Mouse (Mus musculus) Muller cell, postnatal 12 days (primary cell): ENCODE measurements around the gene Nfatc2ip.

ENCODE experiments used
- DNase-seq: peaks from one replicate; pipeline ENCODE4 v3.0.0-alpha.2; 2015; ENCODE audit errors: inconsistent ontology term

The Nfatc2ip gene

DNA sequence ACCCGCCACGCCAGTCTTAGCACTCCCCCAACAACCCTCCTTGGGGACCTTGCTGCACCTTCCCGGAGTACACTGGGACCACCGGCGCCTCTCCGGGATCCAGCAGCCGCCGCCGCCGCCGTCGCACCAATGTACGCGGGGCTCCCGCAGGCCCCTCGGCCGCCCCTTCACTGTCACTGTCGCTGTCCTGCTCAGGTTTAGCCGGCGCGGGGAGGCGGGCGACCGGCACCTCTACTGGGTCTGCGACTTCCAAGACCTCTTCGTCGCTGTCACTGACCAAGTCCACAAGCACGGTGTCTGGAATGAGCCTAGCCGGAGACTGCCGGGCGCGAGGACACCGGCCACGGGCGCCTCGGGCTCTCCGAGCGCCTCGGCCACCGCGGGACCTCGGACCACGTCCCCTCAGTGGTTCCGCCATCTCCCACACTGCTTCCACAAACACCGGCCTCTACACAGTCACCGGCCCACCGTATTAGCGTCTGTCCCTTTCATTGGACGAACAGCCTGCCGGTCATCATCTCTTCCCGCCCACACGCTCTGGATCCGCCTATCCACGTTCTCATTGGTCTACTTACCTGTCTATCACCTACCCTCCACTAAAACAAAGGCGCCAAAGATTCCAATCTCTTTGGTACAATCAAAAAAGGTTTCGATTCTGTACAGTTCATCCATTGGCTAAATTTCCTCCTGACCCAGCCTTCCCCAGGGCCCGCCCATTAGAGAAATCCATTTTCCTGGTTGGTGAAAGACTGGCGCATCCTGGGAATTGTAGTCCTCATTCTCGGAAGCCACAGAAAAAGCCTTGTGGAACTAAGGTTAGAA is at the start of gene Nfatc2ip:
TSS of gene Nfatc2ip (minus strand) at position 440 of the 822 bp plus-strand sequence.
- peak; percentile 99 for DNase-seq

DNA sequence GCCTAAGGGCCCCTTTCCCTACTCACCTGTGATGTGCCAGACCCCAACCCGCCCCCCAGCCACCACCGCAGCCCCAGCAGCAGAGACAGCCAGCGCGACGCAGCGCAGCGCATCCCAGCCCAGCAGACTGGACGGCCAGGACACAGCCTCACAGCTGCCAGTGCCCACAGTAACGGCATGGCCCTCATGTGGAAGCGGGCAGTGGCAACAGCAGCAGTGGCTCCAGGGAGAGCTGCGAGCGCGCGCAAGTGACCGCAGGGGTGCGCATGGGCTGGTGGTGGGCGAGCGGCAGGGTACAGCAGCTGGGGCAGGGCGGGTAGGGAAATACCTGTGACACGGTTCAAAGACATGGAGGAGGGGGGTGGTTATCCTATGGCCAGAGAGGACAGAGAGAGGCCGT is 49.7 kb upstream of the Nfatc2ip start:
- no peak for DNase-seq

DNA sequence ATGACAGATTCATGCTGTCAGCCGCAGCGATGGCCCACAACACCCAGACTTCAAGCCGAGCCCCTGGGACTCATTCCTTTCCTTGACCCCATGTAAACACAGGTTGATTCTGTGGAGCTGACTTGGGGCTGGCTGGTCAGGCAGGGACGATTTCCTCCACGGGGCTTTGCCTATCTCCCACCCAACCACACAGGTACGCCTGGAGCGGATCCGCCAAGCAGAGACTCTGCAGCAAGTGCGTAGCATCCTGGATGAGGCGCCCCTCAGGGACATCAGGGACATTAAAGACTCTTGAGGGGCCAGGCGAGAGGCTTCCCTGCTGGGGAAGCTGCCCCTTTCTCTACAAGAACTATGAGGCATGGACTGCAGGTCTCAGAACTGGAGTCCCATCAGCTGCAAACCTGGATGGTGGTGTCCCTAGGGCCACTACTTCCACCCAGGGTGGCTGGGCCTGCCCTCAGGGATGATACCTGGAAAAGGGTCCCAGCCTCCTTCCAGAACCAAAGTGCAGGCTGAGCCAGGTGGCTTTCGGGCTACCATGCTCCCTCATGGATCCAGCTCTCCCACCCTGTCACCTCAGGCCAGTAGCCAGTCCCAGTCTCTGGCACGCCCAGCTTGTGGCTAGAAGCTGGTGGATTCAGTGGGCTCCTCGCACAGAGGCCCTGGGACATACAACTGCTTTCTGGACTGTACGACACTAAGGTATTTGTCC is 48.7 kb upstream of the Nfatc2ip start:
- DNase-seq: no peak

DNA sequence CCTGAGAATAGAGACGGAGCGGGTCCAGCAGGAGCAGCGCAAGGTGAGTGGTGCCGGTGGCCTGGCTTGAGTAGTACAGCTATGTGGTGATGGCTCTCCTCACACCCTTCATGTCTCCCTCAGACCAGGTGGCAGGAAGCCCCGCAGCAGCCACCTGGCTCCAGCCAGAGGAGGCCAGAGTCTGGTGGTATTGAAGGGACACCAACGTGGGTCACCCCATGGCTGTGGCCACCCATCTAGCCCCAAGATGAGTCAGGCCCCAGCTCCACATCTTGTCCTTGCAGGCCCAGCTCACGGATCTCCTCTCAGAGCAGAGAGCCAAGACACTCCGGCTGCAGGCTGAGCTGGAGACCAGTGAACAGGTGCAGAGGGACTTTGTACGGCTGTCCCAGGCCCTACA is 48.0 kb upstream of the Nfatc2ip start:
- no peak for DNase-seq

DNA sequence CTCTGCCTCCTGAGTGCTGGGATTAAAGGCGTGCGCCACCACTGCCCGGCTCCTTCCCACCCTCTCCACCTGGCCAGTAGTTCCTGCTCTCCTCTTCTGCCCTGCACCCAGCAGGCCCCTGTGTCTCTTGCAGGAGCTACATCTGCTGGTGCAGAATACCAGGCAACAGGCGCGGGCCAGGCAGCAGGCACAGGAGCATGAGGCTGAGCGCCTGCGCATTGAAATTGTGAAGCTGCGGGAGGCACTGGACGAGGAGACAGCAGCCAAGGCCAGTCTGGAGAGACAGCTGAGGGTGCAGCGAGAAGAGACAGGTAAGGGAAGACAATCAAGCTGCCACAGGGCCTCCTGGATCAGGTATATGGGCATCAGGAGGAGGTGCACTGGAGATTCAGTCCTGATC is 47.5 kb upstream of the Nfatc2ip start:
- no peak for DNase-seq

DNA sequence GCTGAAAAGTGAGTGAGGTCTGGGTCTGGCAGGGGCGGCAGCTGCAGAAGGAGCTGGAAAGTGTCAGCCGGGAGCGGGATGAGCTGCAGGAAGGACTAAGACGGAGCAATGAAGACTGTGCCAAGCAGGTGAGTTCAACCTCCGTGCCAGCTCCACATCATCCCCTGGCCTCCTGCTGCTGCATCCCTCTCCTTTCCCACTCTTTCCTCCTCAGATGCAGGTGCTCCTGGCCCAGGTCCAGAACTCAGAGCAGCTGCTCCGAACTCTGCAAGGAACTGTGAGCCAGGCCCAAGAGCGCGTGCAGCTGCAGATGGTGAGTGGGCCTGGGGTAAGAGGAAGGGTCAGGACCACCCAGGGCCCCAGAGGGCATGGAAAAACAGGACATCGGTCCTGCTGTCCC is 43.6 kb upstream of the Nfatc2ip start:
- DNase-seq: no peak

DNA sequence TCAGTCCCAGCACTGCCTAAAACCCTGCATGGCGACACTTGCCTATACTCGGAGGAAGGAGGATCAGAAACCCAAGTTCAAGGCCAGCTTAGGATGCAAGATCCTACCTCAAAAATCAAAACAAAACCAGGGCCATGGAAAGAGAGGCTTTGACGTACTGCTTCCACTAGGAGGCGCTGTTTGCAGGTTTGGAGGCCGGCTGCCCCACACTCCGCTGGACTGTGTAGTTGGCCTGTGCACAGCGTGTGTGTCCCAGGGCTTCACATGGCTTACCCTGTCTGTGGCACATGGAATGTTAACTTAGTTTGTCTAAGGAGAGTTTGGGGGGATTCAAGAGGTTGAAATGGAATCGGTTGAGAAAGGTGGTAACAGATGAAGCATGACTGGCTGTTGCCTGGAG is 40.3 kb upstream of the Nfatc2ip start:
- peak; percentile 46 for DNase-seq

DNA sequence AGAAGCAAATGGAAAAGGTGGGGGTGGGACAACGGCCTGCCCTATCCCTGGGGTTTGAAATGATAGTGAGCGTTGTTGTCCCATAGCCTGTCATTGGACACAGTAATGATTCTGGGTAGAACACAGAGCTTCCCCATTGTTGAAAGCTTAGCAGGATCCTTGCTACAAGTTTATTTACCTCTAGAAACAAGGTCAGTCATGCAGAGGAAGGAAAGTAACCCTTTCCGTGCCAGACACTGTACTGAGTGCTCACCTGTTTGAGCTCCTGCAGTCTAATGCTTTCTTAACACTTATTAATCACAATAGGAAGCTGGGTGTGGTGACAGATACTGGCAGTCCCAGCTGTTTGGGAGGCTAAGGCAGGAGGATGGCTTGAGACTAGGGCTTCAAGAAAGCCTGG is 39.3 kb upstream of the Nfatc2ip start:
- no peak for DNase-seq

DNA sequence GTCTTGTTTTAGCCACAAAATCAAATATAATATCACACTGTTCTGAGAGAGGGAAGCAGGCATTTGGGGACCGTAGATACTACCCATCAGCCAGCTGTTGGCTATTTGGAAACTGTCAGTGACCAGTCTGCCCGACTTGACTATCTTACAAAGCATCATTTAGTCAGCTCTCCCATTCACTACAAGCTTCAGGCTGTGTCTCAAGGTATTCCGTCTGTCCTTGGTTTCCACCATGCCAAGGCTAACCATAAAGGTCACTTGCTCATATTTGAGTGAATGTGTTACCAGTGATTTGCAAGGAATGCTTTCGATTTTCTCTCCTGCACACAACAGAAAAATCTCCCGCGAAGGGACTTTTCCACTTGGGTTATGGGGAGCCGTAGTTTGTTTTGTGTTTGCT is 38.2 kb upstream of the Nfatc2ip start:
- DNase-seq: no peak

DNA sequence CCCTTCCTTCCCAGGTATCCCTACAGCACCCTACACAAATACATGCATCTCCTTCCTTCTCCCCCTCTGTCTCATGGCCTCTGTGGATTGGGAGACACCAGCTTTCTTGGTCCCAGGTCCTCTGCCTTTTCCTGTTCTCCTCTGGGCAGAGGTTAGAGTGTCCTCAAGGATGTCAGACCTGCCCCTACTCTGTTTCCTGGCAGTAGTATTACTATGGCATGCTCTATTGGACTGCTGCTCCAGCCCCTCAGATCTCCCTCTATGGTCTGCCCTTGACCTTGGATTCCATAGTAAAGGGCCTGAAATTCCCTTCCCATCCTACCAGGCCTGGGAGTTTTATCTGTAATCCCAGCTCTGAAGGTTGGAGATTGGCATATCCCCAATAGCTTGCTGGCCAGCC is 33.6 kb upstream of the Nfatc2ip start:
- no peak for DNase-seq

DNA sequence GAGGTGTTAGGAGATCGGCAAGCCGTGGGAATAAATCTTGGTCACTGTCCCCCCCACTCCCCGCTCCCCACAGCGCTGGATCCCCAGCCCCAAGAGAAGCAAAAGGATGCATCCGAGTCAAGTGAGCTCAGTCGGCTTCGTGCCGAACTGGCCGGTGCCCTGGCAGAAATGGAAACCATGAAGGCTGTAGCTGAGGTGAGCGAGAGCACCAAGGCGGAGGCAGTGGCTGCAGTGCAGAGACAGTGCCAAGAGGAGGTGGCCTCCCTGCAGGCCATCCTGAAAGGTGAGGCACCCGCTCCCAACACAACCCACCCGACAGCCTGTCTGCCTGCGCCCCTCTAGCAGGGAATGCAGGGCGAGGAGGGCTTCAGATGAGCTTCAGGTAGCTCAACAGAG is 33.0 kb upstream of the Nfatc2ip start:
- no peak for DNase-seq

DNA sequence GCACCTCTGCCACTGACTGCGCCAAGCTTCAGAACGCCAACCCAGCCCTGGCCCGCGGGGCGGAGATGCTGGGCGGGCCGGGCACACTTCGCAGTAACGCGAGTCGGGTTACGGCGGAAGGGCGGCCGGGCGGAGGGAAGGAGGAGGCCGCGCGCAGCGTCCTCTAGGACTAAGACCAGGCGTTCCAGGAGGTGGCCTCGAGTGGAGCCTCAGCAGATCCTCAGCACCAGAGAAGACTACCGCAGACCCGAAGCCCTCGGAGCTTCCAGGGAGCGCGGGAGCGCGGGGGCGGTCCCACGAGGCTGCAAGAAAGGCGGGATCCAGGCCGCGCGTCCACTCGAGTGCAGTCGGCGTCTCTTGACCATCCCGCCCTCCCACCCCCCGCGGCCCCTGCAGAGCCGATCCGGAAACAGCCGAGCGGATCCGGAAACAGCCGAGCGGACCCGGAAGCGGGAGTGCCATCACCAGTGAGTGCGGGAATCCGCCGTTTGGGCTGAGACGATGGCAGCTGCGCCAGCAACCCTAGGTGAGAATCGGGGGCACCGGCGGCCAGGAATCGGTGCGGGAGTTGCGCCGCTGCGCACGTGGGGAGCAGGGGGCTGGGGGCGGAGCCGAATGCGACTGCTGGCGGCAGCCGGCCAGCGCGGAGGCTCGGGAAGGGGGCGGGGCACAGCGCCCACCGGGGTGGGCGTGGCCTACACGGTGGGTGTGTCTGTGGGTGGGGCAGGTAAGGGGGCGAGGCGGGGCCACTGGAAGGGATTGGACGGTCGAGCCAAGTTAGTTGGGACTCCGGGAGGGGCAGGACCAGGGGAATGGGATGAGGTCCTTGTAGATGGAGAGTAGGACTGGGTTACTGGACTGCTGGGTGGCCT is 32.3 kb upstream of the Nfatc2ip start, which contains the start of gene Rabep2:
TSS of gene Rabep2 (plus strand) at position 129 of the 872 bp plus-strand sequence.
- peak; percentile 97 for DNase-seq

DNA sequence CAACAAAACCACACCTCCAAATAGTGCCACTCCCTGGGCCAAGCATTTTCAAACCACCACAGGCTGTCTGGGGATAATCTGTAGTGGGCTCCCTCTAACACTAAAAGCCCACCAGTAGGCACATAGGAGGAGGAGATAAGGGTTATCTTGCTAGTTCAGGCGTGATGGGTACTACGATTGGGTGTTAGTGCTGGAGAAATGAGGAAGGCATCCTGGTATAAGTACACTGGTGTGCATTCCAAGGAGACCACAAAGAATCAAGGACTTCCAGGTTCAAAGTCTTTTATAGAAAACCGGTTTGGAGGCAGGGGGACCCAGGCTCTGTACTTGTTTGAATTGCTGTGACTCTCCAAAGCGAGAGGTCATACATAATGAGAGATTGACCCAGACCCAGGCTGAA is 31.6 kb upstream of the Nfatc2ip start:
- DNase-seq: no peak

DNA sequence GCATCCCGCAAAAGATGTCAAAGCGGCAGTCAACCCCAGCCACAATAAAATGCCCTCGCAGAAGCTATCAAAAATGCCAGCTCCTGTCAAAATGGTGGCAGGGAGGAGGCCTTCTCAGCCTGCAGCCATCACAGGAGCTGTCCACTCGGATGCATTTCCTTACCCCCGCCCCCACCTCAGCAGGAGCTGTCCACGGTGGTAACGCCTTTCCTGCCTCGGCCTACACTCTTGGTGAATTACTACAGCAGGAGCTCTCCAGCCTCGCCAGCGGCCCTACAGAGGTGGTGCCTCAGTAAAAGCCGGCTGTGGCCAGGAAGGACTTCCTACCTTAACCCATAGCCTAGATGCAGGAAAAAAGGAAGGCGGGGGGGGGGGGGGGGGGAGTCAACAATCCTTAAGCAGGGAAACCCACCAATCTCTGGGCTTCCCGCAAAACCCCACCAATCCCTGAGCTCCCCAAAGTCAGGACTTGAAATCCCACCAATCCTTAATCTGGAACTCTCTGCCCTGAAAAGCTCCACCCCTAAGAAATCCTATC is 30.9 kb upstream of the Nfatc2ip start:
- DNase-seq: peak; percentile 18

DNA sequence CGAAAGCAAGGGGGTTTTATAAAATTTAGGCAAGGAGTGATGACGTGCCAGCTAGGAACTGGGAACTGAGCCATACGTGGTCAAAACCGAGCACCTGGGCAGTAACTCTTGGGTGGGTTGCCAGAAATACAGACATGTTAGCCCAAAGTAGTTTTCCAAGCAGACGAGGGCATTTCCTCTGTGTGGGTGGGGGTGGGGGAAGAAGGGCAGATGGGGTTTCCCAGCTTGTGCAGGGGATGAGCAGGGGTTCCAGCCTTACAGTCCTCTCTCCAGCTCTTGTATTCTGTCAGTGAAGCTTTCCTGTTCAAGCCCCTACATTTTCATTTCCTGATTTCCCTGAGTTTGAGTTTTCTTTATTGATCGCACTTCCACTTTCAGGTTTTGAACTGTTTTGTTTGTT is 27.6 kb upstream of the Nfatc2ip start:
- no peak for DNase-seq

DNA sequence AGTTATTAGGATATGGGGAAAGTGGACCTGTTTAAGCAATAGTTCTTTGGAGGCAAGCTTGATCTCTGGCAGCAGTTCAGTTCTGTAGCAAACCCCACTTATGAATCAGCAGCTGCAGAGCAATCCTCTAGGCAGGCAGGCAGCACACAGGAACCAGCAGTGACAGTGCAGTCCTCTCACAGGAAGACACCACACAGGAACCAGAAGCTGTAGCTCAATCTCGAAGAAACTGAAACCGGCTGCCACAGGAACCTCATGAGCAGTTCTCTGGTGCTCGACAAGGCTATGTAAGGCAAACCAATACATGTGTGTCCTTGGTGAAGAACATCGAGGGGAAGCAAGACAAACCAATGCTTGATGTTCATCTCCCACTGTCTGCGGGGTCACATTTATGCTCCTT is 25.2 kb upstream of the Nfatc2ip start:
- DNase-seq: no peak

DNA sequence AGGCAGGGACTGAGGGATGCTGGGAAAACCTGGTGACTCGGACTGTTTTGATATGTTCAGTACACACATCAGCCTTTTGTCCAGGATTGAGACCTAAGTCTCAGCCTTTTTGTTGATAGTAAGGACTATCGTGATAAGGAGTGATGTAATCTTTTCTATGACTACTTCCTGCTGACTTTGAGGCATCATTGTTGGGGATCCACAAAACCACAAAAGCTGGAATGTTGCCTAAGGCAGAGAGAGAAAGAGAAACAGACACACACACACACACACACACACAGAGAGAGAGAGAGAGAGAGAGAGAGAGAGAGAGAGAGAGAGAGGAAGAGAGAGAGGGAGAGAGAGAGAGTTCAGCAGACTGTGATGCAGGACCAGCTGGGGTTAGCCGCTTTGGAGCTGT is 22.0 kb upstream of the Nfatc2ip start:
- peak; percentile 56 for DNase-seq

DNA sequence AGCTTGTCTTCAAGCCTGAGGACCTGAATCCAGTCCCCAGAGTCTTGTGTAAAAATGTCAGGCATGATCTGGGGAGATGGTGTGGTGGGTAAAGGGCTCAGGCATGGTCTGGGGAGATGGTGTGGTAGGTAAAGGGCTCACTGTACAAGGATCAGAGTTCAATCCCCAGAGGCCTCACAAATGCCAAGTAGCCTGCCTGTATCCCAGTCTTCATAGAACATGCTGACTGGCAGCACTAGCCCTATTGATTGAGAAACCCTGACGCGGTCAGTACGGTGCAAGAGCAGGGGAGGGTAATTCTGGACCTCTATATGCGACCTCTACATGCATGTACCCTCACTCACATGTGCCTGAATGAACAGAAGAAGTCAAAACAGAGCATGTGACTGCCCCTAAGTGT is 21.1 kb upstream of the Nfatc2ip start:
- no peak for DNase-seq

DNA sequence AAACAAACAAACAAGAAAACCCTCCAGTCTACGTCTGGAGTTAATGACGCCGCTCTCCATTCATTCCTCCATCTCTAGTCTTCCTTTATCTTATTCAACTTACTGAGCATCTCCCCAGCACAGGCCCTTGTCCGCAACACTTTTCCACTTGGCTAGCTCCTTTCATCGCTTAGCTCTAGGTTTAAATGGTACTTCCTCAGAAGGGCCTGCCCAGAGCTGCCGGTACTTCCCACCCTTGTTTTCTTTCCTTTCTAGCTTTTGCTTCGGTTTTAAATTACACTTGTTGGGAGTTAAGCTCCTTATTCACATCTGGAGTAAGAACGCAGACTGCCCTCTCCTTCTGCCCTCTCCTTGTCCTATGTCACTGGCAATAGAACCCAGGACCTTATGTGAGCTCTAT is 20.5 kb upstream of the Nfatc2ip start:
- DNase-seq: no peak

DNA sequence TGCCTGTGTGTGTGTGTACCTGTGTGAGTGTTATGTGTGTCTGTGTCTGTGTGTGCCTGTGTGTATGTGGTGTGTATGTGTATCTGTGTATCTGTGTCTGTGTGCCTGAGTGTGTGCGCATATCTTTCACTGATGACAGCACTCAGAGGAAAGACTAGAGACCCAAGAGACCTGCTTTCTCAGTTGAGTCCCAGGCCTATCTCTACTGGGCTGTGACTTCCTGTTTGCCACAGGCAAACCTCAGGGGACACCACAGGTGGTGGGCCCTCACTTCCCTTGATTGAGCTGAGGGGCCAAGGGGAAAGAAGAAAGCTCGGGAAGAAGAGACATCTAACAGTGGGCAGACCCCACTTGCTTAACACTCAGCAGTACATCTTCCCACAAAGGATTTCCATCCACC is 20.1 kb upstream of the Nfatc2ip start:
- DNase-seq: no peak

DNA sequence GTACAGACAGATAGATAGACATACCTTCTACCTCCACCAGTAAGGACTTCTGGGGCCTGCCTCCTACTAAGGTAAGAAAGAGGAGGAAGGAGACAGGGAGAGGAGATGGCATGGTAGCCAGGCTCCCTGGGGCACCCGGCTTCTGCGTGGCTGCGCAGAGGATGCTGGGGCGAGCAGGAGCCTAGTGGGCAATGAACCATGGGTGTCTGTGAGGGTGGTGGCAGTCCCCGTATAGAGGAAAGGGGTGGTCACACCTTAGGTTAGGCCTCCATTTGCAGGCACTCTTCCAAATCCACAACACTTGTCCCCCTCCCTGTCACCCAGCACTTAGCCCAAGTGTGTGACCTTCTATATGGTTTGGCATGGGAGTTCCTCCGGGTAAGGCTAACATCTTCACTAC is 18.2 kb upstream of the Nfatc2ip start, which contains the start of gene Cd19:
TSS of gene Cd19 (minus strand) at position 165 of the 400 bp plus-strand sequence.
- DNase-seq: no peak

DNA sequence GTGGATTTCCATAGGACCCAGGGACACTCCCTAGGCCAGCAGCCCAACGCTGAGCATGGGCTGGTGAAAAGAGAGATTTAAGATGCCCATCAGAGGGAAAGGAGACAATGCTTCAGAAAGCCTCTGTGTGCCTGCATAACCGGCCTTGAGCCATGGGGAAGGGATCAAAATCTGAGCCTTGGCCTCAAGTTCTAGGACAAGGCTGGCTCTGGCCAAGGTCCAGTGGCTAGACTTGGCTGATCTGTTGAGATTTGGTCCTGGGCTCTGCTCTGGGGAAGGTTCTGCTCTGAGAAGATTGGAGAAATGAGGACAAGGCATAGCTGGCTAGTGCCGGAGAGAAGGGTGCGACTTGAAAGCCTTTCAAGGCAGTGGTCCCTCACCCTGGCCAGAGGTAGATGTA is 14.5 kb upstream of the Nfatc2ip start:
- no peak for DNase-seq
